8 mouse cellular contexts compared by ENCODE assay signal in the genomic region with DNA sequence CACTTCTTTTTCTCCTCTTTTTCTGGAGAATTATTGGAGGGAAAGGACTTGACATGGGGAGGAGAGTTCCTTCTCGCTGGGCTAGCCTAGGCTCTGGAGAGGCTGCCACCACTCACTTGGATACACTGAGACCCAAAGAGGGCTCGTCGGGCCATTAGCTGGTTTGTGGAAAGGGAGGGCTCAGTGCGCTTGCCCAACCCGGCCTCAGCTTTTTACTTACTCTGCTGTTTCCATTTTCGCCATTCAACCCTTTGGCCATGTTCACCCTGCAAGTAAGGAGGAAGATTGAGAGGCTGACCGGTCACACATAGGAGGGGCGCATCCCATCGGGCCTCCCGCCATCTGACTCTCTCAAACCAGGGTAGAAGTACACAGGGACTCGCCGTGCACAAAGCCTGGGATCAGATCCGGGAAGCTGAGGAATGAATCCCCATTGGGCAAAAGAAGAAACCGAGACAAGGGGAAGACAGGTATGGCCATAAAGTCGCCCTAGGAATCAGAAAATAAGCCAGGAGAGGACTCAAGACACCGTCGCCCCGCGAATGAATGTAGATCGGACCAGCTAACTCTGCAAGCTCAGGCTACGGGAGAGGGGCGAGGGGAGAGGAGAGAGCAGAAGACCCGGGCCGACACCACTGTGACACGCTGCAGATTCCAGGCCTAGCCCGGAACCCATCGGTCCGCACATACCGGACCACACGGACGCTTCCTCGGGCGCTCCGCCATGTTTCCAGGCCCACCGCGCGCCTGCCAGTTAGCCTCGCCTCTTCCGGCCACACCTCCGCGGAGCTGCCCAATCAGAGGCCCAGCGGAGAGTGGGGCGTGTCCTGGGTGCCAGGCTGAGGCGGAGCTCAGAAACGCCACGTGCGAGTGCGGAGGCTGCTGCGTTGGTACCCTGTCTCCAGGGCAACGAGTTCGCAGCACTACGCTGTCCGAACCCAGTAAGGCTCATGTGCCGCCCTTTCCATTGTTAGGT. TPM values are rescaled to one million over a fixed set of nuclear protein-coding genes. Genes with fewer than 3 reads are reported as not detected.
DNase-seq lines count a peak whose midpoint lies in the region; ATAC-seq lines count a peak whose summit lies in the region.

TSS of gene Spout1 (minus strand) at position 760 of the 976 bp plus-strand sequence.

- no peaks in the 10 kb centered on the region for H3K27me3 ChIP-seq in hindbrain, embryonic 14.5 days (ENCODE audit: control insufficient read depth, insufficient read depth, low read length)

- H3K36me3 ChIP-seq in hindbrain, embryonic 14.5 days (replicated peaks; ENCODE audit: control insufficient read depth, insufficient read depth) = peaks cover 34% of the 10 kb centered on the region

- H3K9me3 ChIP-seq in hindbrain, embryonic 14.5 days (ENCODE audit: control insufficient read depth, low read length) = no peaks in the 10 kb centered on the region

- H3K27ac ChIP-seq in hindbrain, embryonic 14.5 days = no peak within 1 kb of the TSS

- ATAC-seq in hindbrain, embryonic 14.5 days (ENCODE audit: low FRiP score) = peak; percentile 99

- peak within 1 kb of the TSS; percentile 68 for H3K4me2 ChIP-seq in hindbrain, embryonic 14.5 days (replicated peaks)

- WGBS in hindbrain, embryonic 14.5 days = 3% methylated on average over 51 of the region's 54 CpGs

- DNase-seq in R1 (ENCODE audit: low read depth, low spot score) = peak; percentile 98
- DNase-seq in cerebellum, postnatal 25 days = peak; percentile 93 to 98
- peak; percentile 84 to 91 for DNase-seq in frontal cortex, postnatal 25 days (ENCODE audit: low spot score in 2 of 2)
- DNase-seq in hindbrain, embryonic 14.5 days (ENCODE audit: low spot score) = peak; percentile 95
- peak; percentile 92 to 95 for DNase-seq in layer of hippocampus, postnatal 36 days
- peak; percentile 98 for DNase-seq in lung, postnatal 36 days
- peak; percentile 98 for DNase-seq in retina, postnatal 1 day
- peak; percentile 89 to 93 for DNase-seq in urinary bladder, adult 18-20 months (ENCODE audit: low spot score in 2 of 2)

- H3K9ac ChIP-seq in hindbrain, embryonic 14.5 days = peak within 1 kb of the TSS; percentile 72

- H3K4me1 ChIP-seq in hindbrain, embryonic 14.5 days (replicated peaks; ENCODE audit: control insufficient read depth, insufficient read depth, low read length) = peaks cover 11% of the 10 kb centered on the region

- peak within 1 kb of the TSS; percentile 68 for H3K4me3 ChIP-seq in hindbrain, embryonic 14.5 days (replicated peaks; ENCODE audit: low read length)

RNA-seq across cellular contexts. Expression of gene Spout1, which starts in this region (rescaled TPM):
- 55.4 and 58.8 TPM in 2 replicates for polyA plus RNA-seq in hindbrain, embryonic 14.5 days (2014; fragmentation: Nextera tagmentation; extraction: Ambion mirVana)
- 10 to 100 TPM; 34.5 to 37.2 TPM for total RNA-seq in layer of hippocampus, postnatal 36 days (2021)
